In the genomic region with DNA sequence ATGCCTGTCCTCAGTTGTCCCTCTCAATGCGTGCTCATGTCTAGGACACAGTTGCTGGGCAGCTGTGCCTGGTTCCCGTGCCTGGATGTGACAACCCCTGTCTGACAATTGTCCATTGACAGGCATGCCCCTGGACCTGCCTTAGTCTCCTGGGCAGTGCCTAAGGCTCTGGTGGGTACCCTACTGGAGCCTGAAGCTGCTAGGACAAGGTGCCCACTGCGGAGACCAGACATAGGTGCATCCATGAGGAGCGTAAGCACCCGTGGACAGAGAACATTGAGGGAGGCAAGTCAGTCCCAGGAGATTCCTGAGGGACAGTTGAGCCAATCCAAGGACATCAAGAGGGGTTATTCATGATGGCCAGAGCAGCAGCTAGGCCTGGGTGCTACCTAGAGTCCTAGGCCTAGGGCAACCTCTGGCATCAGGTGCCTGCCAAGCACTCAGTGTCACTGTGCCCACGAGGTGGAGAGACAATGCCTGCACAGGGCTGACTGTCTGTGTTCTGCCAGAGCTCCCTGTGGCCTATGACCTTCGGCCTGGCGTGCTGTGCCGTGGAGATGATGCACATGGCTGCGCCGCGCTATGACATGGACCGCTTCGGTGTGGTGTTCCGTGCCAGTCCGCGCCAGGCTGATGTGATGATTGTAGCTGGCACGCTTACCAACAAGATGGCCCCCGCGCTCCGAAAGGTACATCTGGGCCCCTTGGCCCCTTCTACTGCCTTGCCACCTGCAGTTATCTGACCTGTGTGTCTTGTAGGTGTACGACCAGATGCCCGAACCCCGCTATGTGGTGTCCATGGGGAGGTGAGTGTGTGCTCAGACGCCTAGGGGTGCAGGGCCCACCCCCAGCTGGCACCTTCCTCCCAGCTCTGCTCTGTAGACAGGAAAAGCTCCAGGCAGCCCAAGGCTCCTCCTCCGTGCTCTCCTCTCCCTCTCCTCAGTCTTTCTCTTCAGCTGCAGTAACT, we compare ENCODE assay signal across 11 mouse cellular contexts.
"Had no signal": no experiment of that assay in that cellular context is flagged by ENCODE, and none has a peak within 500 bp of the region (broad histone marks: within the 10 kb centered on the region; RNA-seq: fewer than 3 reads in every experiment).

No protein-coding gene starts in this region.

- H3K27me3 ChIP-seq: liver, embryonic 12.5 days; lung, embryonic 15.5 days; neural tube, embryonic 13.5 days; stomach, embryonic 15.5 days had no signal

- DNase-seq: kidney, adult 8-10 months; lung, postnatal 14 days; midbrain, embryonic 14.5 days; right cerebral cortex, postnatal 14 days; thymus, postnatal 14 days had no signal

- H3K27ac ChIP-seq: limb, embryonic 10.5 days; liver, embryonic 12.5 days; lung, embryonic 15.5 days; macrophage; neural tube, embryonic 13.5 days; stomach, embryonic 15.5 days had no signal

- H3K4me3 ChIP-seq: limb, embryonic 10.5 days; liver, embryonic 12.5 days; lung, embryonic 15.5 days; neural tube, embryonic 13.5 days; stomach, embryonic 15.5 days had no signal
